Mouse (Mus musculus): ENCODE measurements at regions not wholly inside any gene's neighbourhood (a gene's known extent, or its start where the extent isn't known, plus 50 kb on each side); places are given as distances from the start of the nearest gene placed in this dataset.

- no peak for TF ChIP-seq CTCF (IDR thresholded peaks at IDR 0.05; ENCODE audit: extremely low read depth, insufficient read depth, low read length)
- no peak for TF ChIP-seq POLR2A (IDR thresholded peaks at IDR 0.05; ENCODE audit: extremely low read depth, insufficient read depth, low read length)
These were observed 166.0 kb upstream of the Ubr2 start for GRCm38 (mm10) chr17:47176328-47176727.

Measured in cortical plate, adult 2 months (tissue).